Mouse (Mus musculus) cerebellum, adult 2 months (tissue): ENCODE results near the gene Wnt3.

Experiments
- CTCF ChIP-seq: fragments of 200-500 bp; IDR thresholded peaks from 2 replicates; pipeline ENCODE4 v1.5.1; 2011; ENCODE audit warnings: low read depth, mild to moderate bottlenecking, control low read depth, low read length, moderate library complexity, borderline replicate concordance; ENCODE audit not compliant: insufficient read depth
- POLR2A ChIP-seq: fragments of 200-500 bp; IDR thresholded peaks from 2 replicates; pipeline ENCODE4 v1.6.1; 2011; ENCODE audit warnings: low read length, control low read depth, borderline replicate concordance; ENCODE audit not compliant: insufficient read depth

- TF ChIP-seq CTCF (no peak), POLR2A (no peak)
Measured at GRCm38 (mm10) chr11:103854294-103854693, 80.3 kb downstream of the Wnt3 start.
